Mouse (Mus musculus) adipose tissue, adult 10 weeks (tissue): ENCODE results near the gene Olfr799. TPM values are rescaled to one million over a fixed set of nuclear protein-coding genes. Genes with fewer than 3 reads are reported as not detected.

Experiments
- polyA plus RNA-seq: library from polyadenylated mRNA; stranded (reverse); fragments of 350-450 nt; fragmentation: Illumina TruSeq; extraction: RNeasy Lipid Tissue Mini Kit (QIAGEN cat#74804); gene quantifications from one replicate; pipeline ENCODE4 v1.2.3, GENCODE M21; 2014; ENCODE audit warnings: low read depth, low replicate concordance

The Olfr799 gene
- polyA plus RNA-seq: not detected

GRCm38 (mm10) chr10:129637184-129637583 is at the start of gene Olfr799:
Gene Olfr799 (plus strand): TSS chr10:129637484.

GRCm38 (mm10) chr10:129612470-129612869 is 24.8 kb upstream of the Olfr799 start, which contains the start of gene Olfr796:
Gene Olfr796 (minus strand): TSS chr10:129612570.

GRCm38 (mm10) chr10:129627834-129628233 is 9.4 kb upstream of the Olfr799 start, which contains the start of gene Olfr798:
Gene Olfr798 (minus strand): TSS chr10:129627934.

GRCm38 (mm10) chr10:129657394-129657793 is 20.1 kb downstream of the Olfr799 start, which contains the start of gene Olfr800:
Gene Olfr800 (plus strand): TSS chr10:129657694.

DNA sequence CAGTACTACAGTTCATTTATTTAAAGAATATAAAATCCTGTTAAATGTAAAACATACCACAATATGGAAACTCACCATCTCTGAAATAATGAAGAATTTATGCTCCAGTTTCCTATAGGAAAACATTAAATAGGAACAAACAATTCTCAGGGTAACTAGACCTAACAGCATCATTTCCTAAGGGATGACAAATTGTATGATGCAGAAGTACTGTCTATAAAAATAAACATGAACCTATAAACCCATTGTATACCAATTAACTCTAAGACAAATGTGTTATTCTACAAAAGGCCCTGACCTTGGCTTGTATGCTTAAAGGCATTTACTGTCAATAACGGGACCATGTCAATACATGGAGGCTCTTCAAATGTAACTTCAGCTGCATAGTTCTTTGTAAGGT is 36.5 kb downstream of the Olfr799 start, which contains the start of gene Olfr801:
Gene Olfr801 (minus strand): TSS at position 101 of the 400 bp plus-strand sequence.

GRCm38 (mm10) chr10:129688069-129688468 is 50.8 kb downstream of the Olfr799 start, which contains the start of gene Olfr802:
Gene Olfr802 (minus strand): TSS chr10:129688169.

GRCm38 (mm10) chr10:129694186-129694585 is 56.9 kb downstream of the Olfr799 start, which contains the start of gene Olfr803:
Gene Olfr803 (minus strand): TSS chr10:129694286.

Other genes with a start within 250 kb of the Olfr799 start
- not detected for gene Olfr785, start 232.1 kb upstream of the Olfr799 start, polyA plus RNA-seq
- not detected for gene Olfr786, start 210.2 kb upstream of the Olfr799 start, polyA plus RNA-seq
- not detected for gene Olfr787, start 175.6 kb upstream of the Olfr799 start, polyA plus RNA-seq
- gene Olfr788, start 166.5 kb upstream of the Olfr799 start, polyA plus RNA-seq: not detected
- not detected for gene Olfr789, start 152.7 kb upstream of the Olfr799 start, polyA plus RNA-seq
- not detected for gene Olfr790, start 139.0 kb upstream of the Olfr799 start, polyA plus RNA-seq
- gene Olfr791, start 115.7 kb upstream of the Olfr799 start, polyA plus RNA-seq: not detected
- not detected for gene Olfr792, start 98.3 kb upstream of the Olfr799 start, polyA plus RNA-seq
- gene Olfr794, start 69.8 kb upstream of the Olfr799 start, polyA plus RNA-seq: not detected
- gene Olfr796, start 24.9 kb upstream of the Olfr799 start, polyA plus RNA-seq: not detected
- gene Olfr798, start 9.6 kb upstream of the Olfr799 start, polyA plus RNA-seq: not detected
- gene Olfr800, start 20.2 kb downstream of the Olfr799 start, polyA plus RNA-seq: not detected
- not detected for gene Olfr801, start 36.4 kb downstream of the Olfr799 start, polyA plus RNA-seq
- gene Olfr802, start 50.7 kb downstream of the Olfr799 start, polyA plus RNA-seq: not detected
- not detected for gene Olfr803, start 56.8 kb downstream of the Olfr799 start, polyA plus RNA-seq
- not detected for gene Olfr804, start 65.7 kb downstream of the Olfr799 start, polyA plus RNA-seq
- not detected for gene Olfr805, start 91.9 kb downstream of the Olfr799 start, polyA plus RNA-seq
- not detected for gene Olfr806, start 104.4 kb downstream of the Olfr799 start, polyA plus RNA-seq
- not detected for gene Olfr807, start 120.3 kb downstream of the Olfr799 start, polyA plus RNA-seq
- not detected for gene Olfr808, start 128.0 kb downstream of the Olfr799 start, polyA plus RNA-seq
- gene Olfr809, start 137.2 kb downstream of the Olfr799 start, polyA plus RNA-seq: not detected
- gene Olfr810, start 157.4 kb downstream of the Olfr799 start, polyA plus RNA-seq: not detected
- not detected for gene Olfr811, start 166.9 kb downstream of the Olfr799 start, polyA plus RNA-seq
- gene Olfr812, start 208.6 kb downstream of the Olfr799 start, polyA plus RNA-seq: not detected
- not detected for gene Olfr813, start 217.9 kb downstream of the Olfr799 start, polyA plus RNA-seq
- gene Olfr814, start 242.4 kb downstream of the Olfr799 start, polyA plus RNA-seq: not detected